Comparison of ENCODE assay signal across 19 mouse cellular contexts in genomic region chr2:90537244-90537643, GRCm38 (mm10). TPM values are rescaled to one million over a fixed set of nuclear protein-coding genes. Genes with fewer than 3 reads are reported as not detected.
DNase-seq lines count a peak whose midpoint lies in the region; ATAC-seq and TF ChIP-seq lines count a peak whose summit lies in the region.
"Had no signal": no experiment of that assay in that cellular context is flagged by ENCODE, and none has a peak within 500 bp of the region (broad histone marks: within the 10 kb centered on the region; RNA-seq: fewer than 3 reads in every experiment).

No protein-coding gene starts in this region.

- no peak overlapping the region for H3K4me3 ChIP-seq in cerebellum, adult 2 months (replicated peaks; ENCODE audit: insufficient read depth, low read depth, low read length)
- H3K4me3 ChIP-seq in liver, adult 2 months (ENCODE audit: insufficient read depth, low read depth, low read length) = no peak overlapping the region
- no peak overlapping the region for H3K4me3 ChIP-seq in liver, embryonic 12.5 days
- H3K4me3 ChIP-seq in neural tube, embryonic 14.5 days (ENCODE audit: low read depth, low read length) = no peak overlapping the region
- H3K4me3 ChIP-seq in forebrain, embryonic 12.5 days (replicated peaks) = no peak overlapping the region
- H3K4me3 ChIP-seq: heart, embryonic 10.5 days had no signal

- DNase-seq in cerebellum, adult 2 months = peak; percentile 54 to 66
- no peak for DNase-seq in cerebellum, adult 8-10 months
- DNase-seq in liver, adult 2 months (ENCODE audit: extremely low read depth, low read depth, low spot score) = peak; percentile 44
- DNase-seq in cerebellum, postnatal 14 days = peak; percentile 57 to 66
- DNase-seq in embryo, embryonic 9.5 days (ENCODE audit: extremely low spot score) = no peak
- DNase-seq: adrenal gland, postnatal 25 days; gastrocnemius, postnatal 25 days; kidney, adult 11 months; kidney, postnatal 14 days; layer of hippocampus, adult 9-11 months; right cerebral cortex, postnatal 4 days; thymus, adult 2 months had no signal

- TF ChIP-seq POLR2A in cerebellum, adult 2 months (IDR thresholded peaks at IDR 0.05; ENCODE audit: borderline replicate concordance, insufficient read depth, low read length) = no peak
- no peak for TF ChIP-seq POLR2A in liver, adult 2 months (IDR thresholded peaks at IDR 0.05; ENCODE audit: extremely low read depth, insufficient read depth, low read length)

- no peak for ATAC-seq in liver, embryonic 12.5 days
- ATAC-seq in neural tube, embryonic 14.5 days (ENCODE audit: low read depth) = no peak
- ATAC-seq in forebrain, embryonic 12.5 days (ENCODE audit: low FRiP score) = no peak
- ATAC-seq: activated CD4-positive, CD25-positive, alpha-beta regulatory T cell, adult 4 months; lung, postnatal 0 days had no signal

- no peaks in the 10 kb centered on the region for H3K36me3 ChIP-seq in liver, adult 2 months (ENCODE audit: control insufficient read depth, insufficient read depth, low read length)
- H3K36me3 ChIP-seq in liver, embryonic 12.5 days = no peaks in the 10 kb centered on the region
- no peaks in the 10 kb centered on the region for H3K36me3 ChIP-seq in neural tube, embryonic 14.5 days (ENCODE audit: control insufficient read depth, insufficient read depth, low read length)
- no peaks in the 10 kb centered on the region for H3K36me3 ChIP-seq in forebrain, embryonic 12.5 days (replicated peaks)
- H3K36me3 ChIP-seq: heart, embryonic 10.5 days had no signal

- no peak overlapping the region for H3K4me2 ChIP-seq in liver, embryonic 12.5 days
- no peak overlapping the region for H3K4me2 ChIP-seq in neural tube, embryonic 14.5 days (ENCODE audit: low read depth, low read length)
- no peak overlapping the region for H3K4me2 ChIP-seq in forebrain, embryonic 12.5 days
- H3K4me2 ChIP-seq: liver, embryonic 11.5 days had no signal

- H3K27me3 ChIP-seq in cerebellum, adult 2 months (ENCODE audit: control insufficient read depth, insufficient read depth, low read length) = no peaks in the 10 kb centered on the region
- H3K27me3 ChIP-seq in liver, adult 2 months (ENCODE audit: control insufficient read depth, insufficient read depth, low read length) = no peaks in the 10 kb centered on the region
- H3K27me3 ChIP-seq in liver, embryonic 12.5 days (replicated peaks) = no peaks in the 10 kb centered on the region
- no peaks in the 10 kb centered on the region for H3K27me3 ChIP-seq in neural tube, embryonic 14.5 days (ENCODE audit: control insufficient read depth, insufficient read depth, low read length)
- H3K27me3 ChIP-seq in forebrain, embryonic 12.5 days = no peaks in the 10 kb centered on the region

- H3K4me1 ChIP-seq in cerebellum, adult 2 months (ENCODE audit: control insufficient read depth, insufficient read depth, low read length) = peaks cover 11% of the 10 kb centered on the region
- peaks cover 11% of the 10 kb centered on the region for H3K4me1 ChIP-seq in liver, adult 2 months (ENCODE audit: control insufficient read depth, insufficient read depth, low read length)
- peaks cover 20% of the 10 kb centered on the region for H3K4me1 ChIP-seq in liver, embryonic 12.5 days
- H3K4me1 ChIP-seq in neural tube, embryonic 14.5 days (ENCODE audit: control insufficient read depth, insufficient read depth, low read length) = peaks cover 12% of the 10 kb centered on the region; the same call in 1 of the 2 replicates
- H3K4me1 ChIP-seq in forebrain, embryonic 12.5 days = peaks cover 12% of the 10 kb centered on the region

- H3K9ac ChIP-seq in liver, adult 2 months (ENCODE audit: low read depth, low read length) = no peak overlapping the region
- no peak overlapping the region for H3K9ac ChIP-seq in liver, embryonic 12.5 days
- H3K9ac ChIP-seq in neural tube, embryonic 14.5 days (replicated peaks; ENCODE audit: low read depth, low read length) = no peak overlapping the region
- H3K9ac ChIP-seq in forebrain, embryonic 12.5 days = no peak overlapping the region

- 11% methylated on average over 4 of the region's 4 CpGs for WGBS in cerebellum, adult 2 months
- WGBS in liver, adult 2 months = 43% methylated on average over 4 of the region's 4 CpGs
- WGBS in liver, embryonic 12.5 days (ENCODE audit: insufficient replicate concordance) = 68% methylated on average over 4 of the region's 4 CpGs
- WGBS in neural tube, embryonic 14.5 days = 64% methylated on average over 4 of the region's 4 CpGs
- 70% methylated on average over 4 of the region's 4 CpGs for WGBS in forebrain, embryonic 12.5 days

- no peak overlapping the region for H3K27ac ChIP-seq in cerebellum, adult 2 months (ENCODE audit: insufficient read depth, low read length)
- no peak overlapping the region for H3K27ac ChIP-seq in liver, adult 2 months (replicated peaks; ENCODE audit: insufficient read depth, low read depth, low read length)
- H3K27ac ChIP-seq in liver, embryonic 12.5 days = no peak overlapping the region
- H3K27ac ChIP-seq in neural tube, embryonic 14.5 days (ENCODE audit: low read depth, low read length) = peak overlapping the region; percentile 60; the same call in 1 of the 2 replicates
- H3K27ac ChIP-seq in forebrain, embryonic 12.5 days = no peak overlapping the region
- H3K27ac ChIP-seq: heart, embryonic 10.5 days had no signal

- TF ChIP-seq CTCF in cerebellum, adult 2 months (IDR thresholded peaks at IDR 0.05; ENCODE audit: borderline replicate concordance, insufficient read depth, low read depth, low read length) = no peak
- TF ChIP-seq CTCF in liver, adult 2 months (IDR thresholded peaks at IDR 0.05; ENCODE audit: low read depth, low read length) = no peak

- peaks cover 60% of the 10 kb centered on the region for H3K79me2 ChIP-seq in liver, adult 2 months (ENCODE audit: control insufficient read depth, insufficient read depth, low read length)

- H3K9me3 ChIP-seq in liver, embryonic 12.5 days (replicated peaks) = no peaks in the 10 kb centered on the region
- H3K9me3 ChIP-seq in neural tube, embryonic 14.5 days (ENCODE audit: control insufficient read depth, low read length) = no peaks in the 10 kb centered on the region
- H3K9me3 ChIP-seq in forebrain, embryonic 12.5 days = no peaks in the 10 kb centered on the region
- H3K9me3 ChIP-seq: heart, embryonic 10.5 days had no signal

RNA-seq across cellular contexts. Expression of gene Ptprj, which starts 43.2 kb away (rescaled TPM):
- 25.6 and 26.6 TPM in 2 replicates for polyA plus RNA-seq in cerebellum, adult 2 months (2012; rRNA removed)
- 35.2 and 43.3 TPM in 2 replicates for total RNA-seq in liver, adult 2 months (2014; rRNA removed)
- 12.1 and 14.0 TPM in 2 replicates for polyA plus RNA-seq in liver, adult 2 months (2012; rRNA removed)
- polyA plus RNA-seq in liver, embryonic 12.5 days (2016; fragmentation: Nextera tagmentation; extraction: Ambion mirVana) = 3.0 and 3.7 TPM in 2 replicates
- 9.3 and 9.7 TPM in 2 replicates for polyA plus RNA-seq in neural tube, embryonic 14.5 days (2014; fragmentation: Nextera tagmentation; extraction: Ambion mirVana)
- polyA plus RNA-seq in forebrain, embryonic 12.5 days (2016; fragmentation: Nextera tagmentation; extraction: Ambion mirVana) = 2.1 and 2.7 TPM in 2 replicates

Comparison
In these comparisons a context has a peak if more than half of its experiments do, and no peak if none do; other contexts are left out.
1. DNase-seq: peak in cerebellum, adult 2 months (2 of 2), liver, adult 2 months (single experiment) and cerebellum, postnatal 14 days (2 of 2); none in cerebellum, adult 8-10 months (single experiment) and embryo, embryonic 9.5 days (single experiment).